Mouse (Mus musculus) E14TG2a.4 (cell line): Measurements from ENCODE around the gene Ank2.

Experiments used
- CTCF ChIP-seq: conservative IDR thresholded peaks from 2 replicates; pipeline ENCODE4 v1.5.1; 2014; ENCODE audit warnings: low read length
- NANOG ChIP-seq: IDR thresholded peaks from 2 replicates; pipeline ENCODE4 v1.6.1; 2014; ENCODE audit warnings: borderline replicate concordance, low read length, mixed read lengths
- POU5F1 ChIP-seq: IDR thresholded peaks from 2 replicates; pipeline ENCODE4 v1.6.1; 2014; ENCODE audit warnings: low read length, borderline replicate concordance

DNA sequence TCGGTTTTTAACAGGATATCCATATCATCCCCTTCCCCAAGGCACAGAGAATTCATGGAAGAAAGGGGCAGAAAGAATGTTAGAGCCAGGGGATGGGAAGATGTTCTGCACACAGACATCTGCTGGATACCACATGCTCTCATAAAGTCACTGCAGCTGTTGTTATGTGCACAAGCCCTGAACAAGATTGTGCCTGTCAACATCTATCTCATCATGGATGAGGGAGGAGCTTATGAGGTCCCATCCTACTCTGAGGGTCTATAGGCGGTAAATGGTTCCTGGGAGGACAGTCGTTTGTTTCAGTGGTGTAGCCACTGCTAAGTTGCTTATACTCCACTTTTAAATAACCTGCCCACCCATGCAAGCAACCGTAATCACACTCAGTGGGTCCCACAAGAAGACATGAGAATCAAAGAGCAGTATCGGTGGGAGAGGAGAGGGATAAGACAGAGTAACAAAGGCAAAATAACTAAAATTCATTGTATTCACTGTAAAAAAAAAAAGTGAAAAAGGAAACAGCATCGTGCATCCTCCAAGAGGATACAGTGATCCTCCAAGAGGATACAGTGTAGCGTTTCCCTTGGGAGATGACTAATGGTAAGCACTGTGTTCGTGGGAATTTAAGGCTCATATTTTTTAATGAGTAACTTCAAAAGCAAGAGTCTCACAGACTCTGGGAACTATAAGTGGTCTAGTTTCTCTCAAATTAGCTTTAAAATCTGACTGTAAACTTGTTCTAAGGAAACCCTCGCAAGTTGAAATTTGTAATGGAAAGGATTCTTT, 136.3 kb downstream of the Ank2 start:
- TF ChIP-seq CTCF (no peak), NANOG (no peak), POU5F1 (no peak)
